Mouse (Mus musculus) cerebellum, postnatal 14 days (tissue): ENCODE data around the gene Fes.

Experiments used
- DNase-seq, 2 experiments: peaks; one replicate each; pipeline ENCODE4 v3.0.0; 2021; ENCODE audit warnings: mixed read lengths in 2 of 2

Gene Fes

DNA sequence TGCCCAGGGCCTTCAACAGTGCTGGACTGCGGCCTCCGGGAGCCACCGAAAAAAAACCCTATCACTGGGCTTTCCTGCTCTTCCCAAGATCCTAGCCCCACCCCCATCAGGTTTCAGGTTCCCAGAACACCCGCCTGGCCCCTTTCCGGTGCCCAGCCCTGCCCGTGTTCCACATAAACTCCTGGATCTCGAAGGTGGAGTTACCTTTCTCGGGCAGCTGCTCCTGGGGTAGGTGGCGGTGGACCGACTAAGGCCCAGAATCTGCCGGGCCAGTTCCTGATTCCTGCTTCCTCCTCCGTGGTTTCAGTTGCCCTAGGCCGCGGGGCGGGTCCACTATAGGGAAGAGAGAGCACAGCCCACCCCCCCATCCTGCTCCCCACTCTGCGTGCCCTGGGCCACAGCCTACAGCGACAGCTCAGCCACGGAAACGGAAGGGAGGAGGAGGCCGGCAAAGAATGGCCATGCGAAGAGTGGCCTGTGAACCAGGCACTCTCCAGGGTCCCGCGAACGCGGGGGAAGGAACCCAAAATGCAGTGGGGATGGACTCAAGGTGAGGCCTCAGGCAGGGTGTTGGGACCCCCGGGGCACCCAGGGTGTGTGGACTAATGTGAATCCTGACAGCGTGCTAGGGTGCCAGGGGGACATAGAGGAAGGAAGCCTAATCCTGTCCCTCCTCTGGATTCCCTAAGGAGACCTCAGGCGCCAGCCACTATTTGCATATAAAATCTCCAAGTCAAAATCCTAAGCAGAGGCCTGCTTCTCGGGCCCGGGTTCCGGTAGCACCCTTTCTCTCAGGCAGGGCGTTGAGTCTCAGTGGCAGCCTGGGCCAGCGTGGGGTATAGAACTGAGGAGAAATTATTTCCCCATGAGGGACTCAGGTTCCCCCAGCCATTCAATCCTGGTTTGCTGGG lies at the start of gene Fes:
Fes (minus strand) TSS at position 314 of the 911 bp plus-strand sequence.
- no peak for DNase-seq

DNA sequence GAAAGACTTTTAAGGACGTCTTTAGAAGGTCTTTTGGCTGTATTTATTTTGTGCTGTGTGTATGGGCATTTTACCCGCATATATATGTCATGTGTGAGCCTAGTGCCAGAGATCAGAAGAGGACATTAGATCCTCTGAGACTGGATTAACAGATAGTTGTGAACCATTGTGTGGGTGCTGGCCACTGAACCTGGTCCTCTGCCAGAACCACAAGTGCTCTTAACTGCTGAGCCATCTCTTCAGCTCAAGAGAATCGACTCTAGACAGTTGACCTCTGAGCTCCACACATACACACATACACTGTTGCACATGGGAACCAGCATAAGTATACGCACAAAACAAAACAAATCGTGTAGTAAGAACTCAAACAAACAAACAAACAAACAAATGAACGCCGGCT lies 48.8 kb upstream of the Fes start:
- no peak for DNase-seq

GRCm38 (mm10) chr7:80435594-80435993 lies 47.8 kb upstream of the Fes start:
- DNase-seq: no peak

- DNase-seq: peak; percentile 73 to 74
These were observed 41.9 kb upstream of the Fes start for GRCm38 (mm10) chr7:80429661-80430060.

DNA sequence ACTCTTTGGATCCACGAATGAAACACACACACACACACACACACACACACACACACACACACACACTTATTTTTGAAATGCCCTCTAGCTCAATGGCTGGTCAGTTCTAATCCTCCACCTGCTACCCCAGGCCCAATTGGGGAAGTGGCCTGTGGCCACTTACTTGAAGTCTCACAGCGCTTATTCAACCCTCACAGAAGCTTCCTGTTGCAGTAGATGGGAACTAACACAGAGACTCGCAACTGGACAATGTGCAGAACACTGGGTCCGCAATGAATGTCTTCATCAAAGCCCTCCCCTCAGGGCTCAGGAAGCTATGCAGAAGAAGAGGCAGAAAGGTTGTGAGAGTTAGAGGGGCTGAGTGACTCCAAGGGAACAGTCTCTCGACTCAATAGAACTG lies 40.0 kb upstream of the Fes start:
- DNase-seq: no peak

GRCm38 (mm10) chr7:80426363-80426762 lies 38.6 kb upstream of the Fes start:
- no peak for DNase-seq

GRCm38 (mm10) chr7:80424722-80425121 lies 37.0 kb upstream of the Fes start:
- DNase-seq: no peak

GRCm38 (mm10) chr7:80422759-80423480 lies 35.2 kb upstream of the Fes start:
- peak; percentile 90 for DNase-seq

GRCm38 (mm10) chr7:80421576-80421975 lies 33.8 kb upstream of the Fes start:
- DNase-seq: no peak

DNA sequence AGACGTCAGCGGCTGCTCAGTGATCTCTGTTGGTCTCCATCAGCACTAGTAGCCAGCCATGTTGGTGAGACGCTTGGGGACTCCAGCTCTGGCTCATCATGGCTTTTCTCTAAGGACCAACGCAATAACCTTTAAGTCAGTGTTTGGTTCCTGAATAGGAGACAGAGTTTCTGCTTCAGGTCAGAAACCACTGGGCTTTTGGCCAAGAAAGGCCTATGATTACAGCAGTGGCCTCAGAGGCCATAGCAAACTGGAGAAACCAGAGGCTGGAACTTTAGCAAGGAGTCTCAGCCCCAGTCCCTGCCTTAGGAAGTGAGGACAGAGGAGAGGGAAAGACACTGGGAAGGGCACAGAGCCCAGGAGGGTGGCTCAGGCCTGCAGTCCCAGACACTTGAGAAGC lies 32.8 kb upstream of the Fes start:
- DNase-seq: no peak

DNA sequence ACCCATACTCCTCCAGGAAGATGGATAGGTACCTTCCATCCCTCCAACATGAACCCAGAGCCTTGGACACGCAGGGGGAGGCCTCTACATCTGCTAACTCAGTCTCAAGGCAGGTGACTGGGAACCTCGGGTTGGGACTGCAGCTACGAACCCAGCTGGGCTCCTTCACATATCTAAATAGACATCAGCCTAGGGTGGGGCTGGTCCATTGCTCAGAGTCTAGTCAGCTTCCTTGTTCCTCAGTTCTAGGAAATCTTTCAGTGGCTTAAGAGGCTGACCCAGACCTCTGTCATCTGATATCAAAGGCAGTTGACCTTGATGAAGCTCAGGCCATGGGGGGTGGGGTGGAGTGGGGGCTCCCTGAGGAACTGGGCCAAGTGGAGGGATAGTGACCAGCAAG lies 31.5 kb upstream of the Fes start:
- no peak for DNase-seq

GRCm38 (mm10) chr7:80418036-80418435 lies 30.3 kb upstream of the Fes start:
- peak in 1 of 2 experiments; percentile 30 for DNase-seq

- no peak for DNase-seq
These were observed 29.9 kb upstream of the Fes start for GRCm38 (mm10) chr7:80417601-80418000.

DNA sequence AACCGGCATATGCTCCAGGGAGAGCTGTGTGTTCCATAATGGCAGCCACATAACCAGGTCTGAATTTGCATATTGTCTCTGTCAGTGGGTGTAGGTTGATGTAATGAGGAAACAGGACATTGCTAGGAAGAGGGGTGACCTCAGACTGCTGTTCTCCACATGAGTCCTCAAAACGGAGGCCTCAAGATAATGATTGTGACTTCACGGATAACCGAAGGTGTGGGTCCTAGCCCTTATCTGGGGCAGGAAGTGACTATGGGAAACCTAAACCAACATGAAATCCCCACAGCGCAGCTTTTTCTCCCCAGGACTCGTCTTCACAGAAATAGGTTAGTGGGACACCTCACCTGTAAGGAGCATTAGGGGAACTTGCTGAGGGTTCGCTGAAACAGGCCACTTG lies 29.2 kb upstream of the Fes start:
- DNase-seq: no peak

GRCm38 (mm10) chr7:80414303-80414855 lies 26.6 kb upstream of the Fes start:
- DNase-seq: no peak

DNA sequence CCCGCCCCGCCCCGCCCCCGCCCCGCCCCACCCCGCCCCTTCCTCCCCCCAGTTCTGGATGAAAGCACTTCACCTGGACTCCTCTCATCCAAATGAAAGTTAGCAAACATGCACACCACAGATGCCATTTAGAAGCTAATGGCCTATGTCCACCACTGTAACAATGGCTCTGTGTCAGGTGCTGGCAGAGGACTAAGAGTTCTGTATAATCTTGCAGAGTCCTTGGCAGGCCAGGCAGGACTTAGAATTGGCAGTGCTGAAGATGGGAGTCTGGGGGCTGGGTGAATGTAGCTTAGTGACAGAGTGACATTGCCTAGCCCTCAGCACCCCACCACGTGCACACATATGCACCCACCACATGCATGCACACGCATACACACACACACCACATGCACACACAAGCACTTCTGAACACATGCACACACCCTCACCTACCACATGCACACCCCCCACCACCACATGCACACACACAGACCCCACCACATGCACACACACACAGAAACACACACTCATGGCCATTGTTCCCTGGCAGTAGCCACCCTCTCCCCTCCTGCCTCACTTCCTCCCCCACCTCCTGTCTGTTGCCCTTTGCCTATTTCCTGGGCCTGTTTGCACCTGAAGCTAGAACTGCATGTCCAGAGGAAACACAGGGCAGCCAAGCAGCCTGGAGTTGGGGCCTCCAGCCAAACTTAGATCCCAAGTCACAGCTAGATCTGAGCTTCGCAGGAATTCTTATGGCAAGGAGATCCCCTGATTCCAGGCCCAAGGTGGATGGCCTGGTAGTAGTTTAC lies 26.0 kb upstream of the Fes start:
- DNase-seq: no peak

DNA sequence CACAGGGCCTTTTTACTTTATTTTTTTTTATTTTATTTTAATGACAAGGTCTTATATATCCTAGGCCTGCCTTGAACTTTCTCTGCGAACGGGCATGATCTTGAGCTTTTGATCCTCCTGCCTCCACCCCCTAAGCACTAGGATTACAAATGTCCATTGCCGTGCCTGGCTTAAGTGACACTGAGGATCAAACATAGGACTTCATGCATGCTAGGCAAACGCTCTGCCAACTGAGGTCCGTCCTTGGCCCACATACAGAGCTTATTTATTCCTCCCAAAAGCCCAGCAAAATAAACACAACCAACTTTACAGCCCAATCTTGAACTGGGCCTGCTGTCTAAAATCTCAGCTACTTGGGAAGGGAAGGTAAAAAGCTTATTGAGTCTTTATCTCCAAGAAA lies 25.0 kb upstream of the Fes start:
- DNase-seq: no peak

DNA sequence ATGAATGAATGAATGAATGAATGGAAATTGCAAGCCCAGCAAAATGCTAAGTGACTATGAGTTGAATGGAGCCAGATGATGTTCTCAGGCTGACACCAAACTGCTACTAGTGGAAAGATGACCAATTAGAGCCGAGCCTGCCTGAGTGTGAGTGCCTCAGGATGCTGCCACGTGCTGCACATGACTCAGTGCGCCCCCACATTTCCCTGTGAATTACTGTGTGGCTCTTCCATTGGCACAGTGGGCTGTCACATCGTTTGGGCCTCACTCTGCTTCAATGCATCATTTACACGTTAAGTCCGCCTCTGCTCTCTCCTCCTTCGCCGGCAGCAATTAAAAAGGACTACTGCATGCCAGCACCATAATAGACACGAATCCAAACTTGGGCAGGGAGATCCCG lies 24.5 kb upstream of the Fes start:
- DNase-seq: no peak

GRCm38 (mm10) chr7:80410380-80410779 lies 22.6 kb upstream of the Fes start:
- no peak for DNase-seq

DNA sequence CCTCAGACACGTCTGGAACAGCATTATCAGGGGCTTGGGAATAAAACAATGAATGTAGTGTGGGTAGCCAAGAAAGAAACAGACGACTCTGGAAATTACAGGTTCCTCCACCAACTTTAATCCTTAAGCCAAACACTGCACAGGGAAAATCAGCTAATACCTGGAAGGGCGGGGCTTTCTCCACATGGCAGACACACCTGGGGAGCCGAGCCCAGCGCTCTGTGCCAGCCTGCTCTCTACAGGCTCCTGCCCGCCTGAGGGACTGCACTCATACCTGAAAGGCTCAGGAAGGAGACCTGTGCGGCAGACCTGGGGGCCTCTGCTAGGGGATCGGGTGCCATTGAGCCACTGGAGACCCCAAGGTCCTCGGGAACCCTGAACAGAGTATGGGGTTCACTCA lies 20.0 kb upstream of the Fes start:
- no peak for DNase-seq

GRCm38 (mm10) chr7:80406186-80406585 lies 18.4 kb upstream of the Fes start:
- DNase-seq: no peak

GRCm38 (mm10) chr7:80405188-80405695 lies 17.5 kb upstream of the Fes start, which contains the start of gene Furin:
Gene Furin (minus strand): TSS chr7:80405436.
- DNase-seq: no peak
